Mouse (Mus musculus) liver, embryonic 15.5 days (tissue): ENCODE data around the gene Polr1b. TPM values are rescaled to one million over a fixed set of nuclear protein-coding genes. Genes with fewer than 3 reads are reported as not detected.

Experiments used
- ATAC-seq: fragments of 200-750 bp; cut with Nextera tagmentation; 2 replicates; pipeline ENCODE4 v1.8.0; 2017; ENCODE audit warnings: moderate number of reproducible peaks, mild to moderate bottlenecking, moderate library complexity; ENCODE audit not compliant: insufficient read depth
- H3K27ac ChIP-seq: fragments of 300-500 bp; sonication (generic); replicated peaks from 2 replicates; pipeline ENCODE4 v1.5.1; 2015; ENCODE audit warnings: mild to moderate bottlenecking, inconsistent platforms
- H3K27me3 ChIP-seq: fragments of 300-500 bp; sonication (generic); 2 replicates; pipeline ENCODE4 v1.6.1; 2015; ENCODE audit warnings: mild to moderate bottlenecking, inconsistent platforms
- H3K36me3 ChIP-seq: fragments of 300-500 bp; sonication (generic); replicated peaks from 2 replicates; pipeline ENCODE4 v1.6.1; 2015; ENCODE audit warnings: moderate library complexity, mild to moderate bottlenecking, inconsistent platforms
- H3K4me1 ChIP-seq: fragments of 300-500 bp; sonication (generic); replicated peaks from 2 replicates; pipeline ENCODE4 v1.6.1; 2015; ENCODE audit warnings: inconsistent platforms
- H3K4me2 ChIP-seq: fragments of 300-500 bp; sonication (generic); 2 replicates; pipeline ENCODE4 v1.6.1; 2015; ENCODE audit warnings: moderate library complexity, mild to moderate bottlenecking, inconsistent platforms
- H3K4me3 ChIP-seq: fragments of 300-500 bp; sonication (generic); replicated peaks from 2 replicates; pipeline ENCODE4 v1.5.1; 2015; ENCODE audit warnings: mild to moderate bottlenecking, inconsistent platforms
- H3K9ac ChIP-seq: fragments of 300-500 bp; sonication (generic); 2 replicates; pipeline ENCODE4 v1.6.1; 2015; ENCODE audit warnings: moderate library complexity, mild to moderate bottlenecking, inconsistent platforms
- H3K9me3 ChIP-seq: fragments of 300-500 bp; sonication (generic); replicated peaks from 2 replicates; pipeline ENCODE4 v1.6.1; 2016; ENCODE audit warnings: inconsistent platforms
- WGBS: fragments of 180-500 bp; shearing (Covaris S2); methylation state at CpG from one replicate; pipeline ENCODE4 v1.1.7; 2015; ENCODE audit warnings: mixed read lengths; ENCODE audit not compliant: insufficient replicate concordance; 5-methylcytosine and 5-hydroxymethylcytosine counted together
- polyA plus RNA-seq: library from polyadenylated mRNA; unstranded; fragments of >200 nt; fragmentation: Nextera tagmentation; extraction: Ambion mirVana; gene quantifications from 2 replicates; pipeline ENCODE4 v1.2.1, GENCODE M21; 2015

The Polr1b gene
- polyA plus RNA-seq, 1 experiment from 2014 or later, result 12.2 TPM

- Histone ChIP-seq H3K4me1 (no peaks in the 10 kb centered on the region), H3K36me3 (no peaks in the 10 kb centered on the region; the same call in 1 of the 2 replicates), H3K4me2 (no peak overlapping the region), H3K9me3 (no peaks in the 10 kb centered on the region), H3K27ac (no peak overlapping the region), H3K27me3 (no peaks in the 10 kb centered on the region), H3K4me3 (no peak overlapping the region), H3K9ac (no peak overlapping the region)
- WGBS, result 71% methylated on average over 3 of the region's 3 CpGs
- ATAC-seq, result no peak
Observed at GRCm38 (mm10) chr2:129078313-129078712, 22.5 kb upstream of the Polr1b start.

GRCm38 (mm10) chr2:129079194-129079593 is 21.6 kb upstream of the Polr1b start:
- Histone ChIP-seq H3K27ac (no peak overlapping the region), H3K4me2 (no peak overlapping the region), H3K27me3 (no peaks in the 10 kb centered on the region), H3K9ac (no peak overlapping the region), H3K4me1 (no peaks in the 10 kb centered on the region), H3K4me3 (no peak overlapping the region), H3K36me3 (no peaks in the 10 kb centered on the region; the same call in 1 of the 2 replicates), H3K9me3 (no peaks in the 10 kb centered on the region)
- WGBS, result 53% methylated on average over 2 of the region's 2 CpGs
- no peak for ATAC-seq

DNA sequence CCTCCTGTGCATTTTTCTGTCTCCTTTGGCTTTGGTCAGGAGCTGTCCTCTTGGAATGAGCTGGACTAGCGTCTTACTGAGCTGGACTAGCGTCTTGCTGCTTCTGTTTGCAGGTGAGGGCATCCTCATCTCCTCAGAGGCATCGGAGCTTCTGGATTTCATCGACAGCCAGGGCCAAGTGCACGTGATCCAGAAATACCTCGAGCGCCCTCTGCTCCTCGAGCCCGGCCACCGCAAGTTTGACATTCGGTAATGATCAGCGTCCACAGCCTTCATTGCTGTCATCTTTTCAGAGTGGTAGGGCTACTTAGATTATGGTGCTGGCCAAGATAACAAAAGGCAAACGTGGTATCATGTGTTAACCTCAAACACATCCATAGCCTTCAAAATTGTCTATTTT is 19.7 kb upstream of the Polr1b start:
- no peaks in the 10 kb centered on the region for H3K9me3 ChIP-seq
- ATAC-seq, result no peak
- H3K9ac ChIP-seq, result no peak overlapping the region
- no peak overlapping the region for H3K4me3 ChIP-seq
- 63% methylated on average over 13 of the region's 13 CpGs for WGBS
- peaks cover 10% of the 10 kb centered on the region; the same call in 1 of the 2 replicates for H3K36me3 ChIP-seq
- no peak overlapping the region for H3K4me2 ChIP-seq
- H3K4me1 ChIP-seq, result no peaks in the 10 kb centered on the region
- no peak overlapping the region for H3K27ac ChIP-seq
- H3K27me3 ChIP-seq, result no peaks in the 10 kb centered on the region

DNA sequence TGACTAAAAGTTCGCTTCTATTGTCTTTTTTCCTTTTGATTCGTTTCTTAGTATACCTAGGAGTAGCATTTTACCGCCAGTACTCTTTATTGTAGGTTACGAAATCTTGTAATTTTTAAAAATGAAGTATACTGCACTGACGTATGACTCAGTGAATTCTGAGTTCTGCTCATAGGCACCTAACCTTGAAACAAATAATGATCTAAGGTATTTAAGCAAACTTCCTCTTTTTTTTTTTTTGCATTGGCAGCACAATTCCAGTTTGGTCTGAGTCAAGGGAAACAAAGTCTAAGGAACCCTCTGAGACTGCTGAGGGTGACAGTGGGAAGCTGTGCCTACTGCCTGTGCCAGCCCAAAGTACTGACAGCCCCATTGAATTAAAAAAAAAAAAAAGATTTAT is 17.3 kb upstream of the Polr1b start:
- H3K27ac ChIP-seq, result no peak overlapping the region
- ATAC-seq, result no peak
- peaks cover 15% of the 10 kb centered on the region; the same call in 1 of the 2 replicates for H3K36me3 ChIP-seq
- 76% methylated on average over 5 of the region's 5 CpGs for WGBS
- H3K27me3 ChIP-seq, result no peaks in the 10 kb centered on the region
- no peaks in the 10 kb centered on the region for H3K9me3 ChIP-seq
- H3K9ac ChIP-seq, result no peak overlapping the region
- H3K4me1 ChIP-seq, result no peaks in the 10 kb centered on the region; the same call in 1 of the 2 replicates
- no peak overlapping the region for H3K4me3 ChIP-seq
- H3K4me2 ChIP-seq, result no peak overlapping the region

- Histone ChIP-seq H3K9me3 (no peaks in the 10 kb centered on the region), H3K4me1 (no peaks in the 10 kb centered on the region; the same call in 1 of the 2 replicates), H3K4me3 (no peak overlapping the region), H3K27ac (no peak overlapping the region), H3K36me3 (0 out of 2 replicates have a peak, but pooled peaks cover 15% of the 10 kb centered on the region), H3K4me2 (no peak overlapping the region), H3K9ac (no peak overlapping the region), H3K27me3 (no peaks in the 10 kb centered on the region)
- ATAC-seq, result no peak
- 44% methylated on average over 2 of the region's 2 CpGs for WGBS
Observed at GRCm38 (mm10) chr2:129084959-129085358, 15.8 kb upstream of the Polr1b start.

DNA sequence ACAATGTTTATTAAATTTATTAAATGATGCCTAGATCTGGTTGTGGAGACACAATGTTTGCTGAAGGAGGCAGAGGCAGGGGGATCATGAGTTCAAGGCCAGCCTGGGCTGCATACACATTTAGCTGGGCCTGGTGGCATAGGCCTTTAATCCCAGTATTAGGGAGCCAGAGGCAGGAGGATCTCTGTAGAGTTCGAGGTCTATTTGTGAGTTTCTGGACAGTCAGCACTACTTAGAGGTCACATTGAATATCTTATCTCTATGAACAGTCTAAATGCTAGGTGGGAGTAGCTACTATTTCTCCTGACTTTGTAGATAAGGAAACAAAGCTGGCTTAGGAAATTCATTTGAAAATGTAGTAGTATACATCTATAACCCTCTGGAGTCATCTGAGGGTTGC is 13.3 kb upstream of the Polr1b start:
- Histone ChIP-seq H3K4me1 (no peaks in the 10 kb centered on the region; the same call in 1 of the 2 replicates), H3K27ac (no peak overlapping the region), H3K36me3 (0 out of 2 replicates have a peak, but pooled peaks cover 15% of the 10 kb centered on the region), H3K9ac (no peak overlapping the region), H3K4me3 (no peak overlapping the region), H3K9me3 (no peaks in the 10 kb centered on the region), H3K4me2 (no peak overlapping the region), H3K27me3 (no peaks in the 10 kb centered on the region)
- ATAC-seq, result no peak; the same call in 1 of the 2 replicates
- WGBS, result 60% methylated on average over 1 of the region's 1 CpGs

DNA sequence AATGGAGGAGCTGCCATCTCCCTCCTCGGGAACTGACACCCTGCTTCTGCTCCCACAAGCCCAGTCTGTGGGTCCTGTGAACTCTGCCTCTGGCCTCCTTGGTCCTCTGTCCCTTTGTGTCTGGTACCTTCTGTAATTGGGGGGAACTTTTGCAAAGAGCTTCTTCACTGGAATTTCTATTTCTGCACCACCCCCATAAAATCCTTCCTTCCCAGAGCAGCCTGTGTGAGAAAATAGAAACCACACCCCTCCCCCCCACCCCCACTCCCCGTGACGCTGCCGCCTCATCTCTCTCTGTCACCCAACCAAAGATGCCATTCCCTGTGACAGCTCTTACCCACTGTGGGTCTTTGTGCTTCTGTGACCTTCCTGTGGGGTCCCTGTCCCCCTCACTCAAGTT is 10.4 kb upstream of the Polr1b start:
- no peak for ATAC-seq
- no peaks in the 10 kb centered on the region for H3K27me3 ChIP-seq
- H3K4me1 ChIP-seq, result no peaks in the 10 kb centered on the region; the same call in 1 of the 2 replicates
- H3K9ac ChIP-seq, result no peak overlapping the region
- H3K27ac ChIP-seq, result no peak overlapping the region
- no peak overlapping the region for H3K4me2 ChIP-seq
- WGBS, result 66% methylated on average over 4 of the region's 4 CpGs
- no peak overlapping the region for H3K4me3 ChIP-seq
- no peaks in the 10 kb centered on the region for H3K9me3 ChIP-seq
- 0 out of 2 replicates have a peak, but pooled peaks cover 10% of the 10 kb centered on the region for H3K36me3 ChIP-seq

- no peaks in the 10 kb centered on the region for H3K9me3 ChIP-seq
- ATAC-seq, result no peak
- H3K4me2 ChIP-seq, result no peak overlapping the region
- H3K27me3 ChIP-seq, result no peaks in the 10 kb centered on the region
- WGBS, result 83% methylated on average over 12 of the region's 12 CpGs
- H3K36me3 ChIP-seq, result no peaks in the 10 kb centered on the region
- H3K9ac ChIP-seq, result no peak overlapping the region
- H3K27ac ChIP-seq, result no peak overlapping the region
- no peak overlapping the region for H3K4me3 ChIP-seq
- H3K4me1 ChIP-seq, result no peaks in the 10 kb centered on the region
Observed at GRCm38 (mm10) chr2:129092810-129093209, 8.0 kb upstream of the Polr1b start.

- WGBS, result 76% methylated on average over 18 of the region's 18 CpGs
- no peak overlapping the region for H3K9ac ChIP-seq
- H3K27ac ChIP-seq, result no peak overlapping the region
- no peaks in the 10 kb centered on the region for H3K9me3 ChIP-seq
- no peaks in the 10 kb centered on the region for H3K4me1 ChIP-seq
- H3K4me3 ChIP-seq, result no peak overlapping the region
- no peak overlapping the region for H3K4me2 ChIP-seq
- no peaks in the 10 kb centered on the region for H3K27me3 ChIP-seq
- ATAC-seq, result no peak
- no peaks in the 10 kb centered on the region for H3K36me3 ChIP-seq
Observed at GRCm38 (mm10) chr2:129093926-129094724, 6.7 kb upstream of the Polr1b start.

DNA sequence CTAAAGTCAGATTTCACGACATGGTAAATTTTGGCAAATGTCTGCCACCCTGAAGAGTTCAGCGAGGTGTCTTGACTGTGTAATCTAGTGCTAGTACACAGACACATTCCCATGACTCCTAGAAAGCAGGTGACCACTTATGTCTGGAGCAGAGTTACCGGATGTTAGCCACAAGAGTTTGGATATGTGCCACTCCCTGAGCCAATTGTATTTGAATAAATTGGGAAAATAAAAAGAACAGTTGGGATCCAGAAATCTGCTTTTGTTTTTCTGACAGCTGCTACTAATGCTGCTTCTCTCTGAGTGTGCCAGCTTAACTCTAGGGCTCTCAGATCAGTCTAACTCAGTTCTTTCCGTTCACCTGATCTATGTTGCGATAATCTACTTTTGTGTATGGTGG is 12.1 kb downstream of the Polr1b start:
- peaks cover 80% of the 10 kb centered on the region for H3K36me3 ChIP-seq
- 78% methylated on average over 5 of the region's 5 CpGs for WGBS

GRCm38 (mm10) chr2:129115706-129116367 is 15.0 kb downstream of the Polr1b start:
- Histone ChIP-seq H3K36me3 (peaks cover 89% of the 10 kb centered on the region), H3K9ac (no peak overlapping the region), H3K9me3 (no peaks in the 10 kb centered on the region), H3K4me2 (no peak overlapping the region), H3K4me3 (no peak overlapping the region), H3K27ac (no peak overlapping the region), H3K4me1 (no peaks in the 10 kb centered on the region), H3K27me3 (no peaks in the 10 kb centered on the region)
- ATAC-seq, result no peak
- WGBS, result 72% methylated on average over 9 of the region's 9 CpGs

More for the DNA sequence above, 12.1 kb downstream of the Polr1b start:
- H3K27ac ChIP-seq, result no peak overlapping the region
- no peak overlapping the region for H3K9ac ChIP-seq
- no peak overlapping the region for H3K4me2 ChIP-seq
- H3K4me1 ChIP-seq, result no peaks in the 10 kb centered on the region
- no peaks in the 10 kb centered on the region for H3K27me3 ChIP-seq
- no peak for ATAC-seq
- H3K4me3 ChIP-seq, result no peak overlapping the region
- H3K9me3 ChIP-seq, result no peaks in the 10 kb centered on the region
